Comparison of ENCODE assay signal across 21 mouse cellular contexts in the genomic region with DNA sequence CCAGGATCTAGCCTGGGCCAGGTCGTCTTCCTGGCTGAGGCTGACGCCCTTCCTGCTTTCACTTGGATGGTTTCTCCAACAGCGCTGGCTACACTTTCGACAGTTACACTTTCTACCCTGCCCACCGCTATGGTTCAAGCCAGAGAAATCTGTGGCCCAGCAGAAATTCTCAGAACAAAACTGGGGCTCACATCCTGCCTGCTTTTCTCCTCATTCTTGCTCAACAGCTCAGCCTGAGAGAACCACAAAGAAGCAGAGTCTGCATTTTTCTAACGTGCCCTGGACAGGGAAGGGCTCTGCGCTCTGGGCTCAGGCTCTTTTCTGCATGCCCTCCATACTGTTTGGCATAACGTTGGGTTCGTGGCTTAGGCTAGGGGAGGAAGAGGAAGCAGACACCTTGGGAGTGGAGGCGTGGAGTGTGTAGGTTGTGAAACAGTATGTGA. TPM values are rescaled to one million over a fixed set of nuclear protein-coding genes. Genes with fewer than 3 reads are reported as not detected.
A peak's percentile ranks its signal among the peaks of the same experiment; 100 is the strongest.
DNase-seq lines count a peak whose midpoint lies in the region; ATAC-seq lines count a peak whose summit lies in the region.
"Had no signal": no experiment of that assay in that cellular context is flagged by ENCODE, and none has a peak within 500 bp of the region (broad histone marks: within the 10 kb centered on the region; RNA-seq: fewer than 3 reads in every experiment).

No protein-coding gene starts in this region.

- no peaks in the 10 kb centered on the region for H3K27me3 ChIP-seq in embryonic facial prominence, embryonic 15.5 days
- no peaks in the 10 kb centered on the region for H3K27me3 ChIP-seq in forebrain, embryonic 13.5 days
- H3K27me3 ChIP-seq: hindbrain, embryonic 15.5 days had no signal

- H3K4me1 ChIP-seq in embryonic facial prominence, embryonic 15.5 days, result no peaks in the 10 kb centered on the region
- no peaks in the 10 kb centered on the region for H3K4me1 ChIP-seq in forebrain, embryonic 13.5 days
- H3K4me1 ChIP-seq: forebrain, embryonic 10.5 days; hindbrain, embryonic 15.5 days; midbrain, embryonic 10.5 days had no signal

- peak overlapping the region; percentile 45; the same call in 1 of the 2 replicates for H3K27ac ChIP-seq in embryonic facial prominence, embryonic 15.5 days (replicated peaks)
- no peak overlapping the region for H3K27ac ChIP-seq in forebrain, embryonic 13.5 days
- H3K27ac ChIP-seq: forebrain, embryonic 10.5 days; hindbrain, embryonic 15.5 days; midbrain, embryonic 10.5 days had no signal

- ATAC-seq in CD4-positive, CD25-positive, alpha-beta regulatory T cell, adult 4 months, result peak; percentile 70
- ATAC-seq in embryonic facial prominence, embryonic 15.5 days (ENCODE audit: insufficient number of reproducible peaks, low FRiP score, low TSS enrichment, low read depth), result no peak
- peak; percentile 87 for ATAC-seq in megakaryocyte, adult 5-6 weeks (ENCODE audit: poor library complexity, severe bottlenecking)
- ATAC-seq in forebrain, embryonic 13.5 days, result no peak

- peak; percentile 6 for DNase-seq in layer of hippocampus, adult 11-12 months (ENCODE audit: low spot score)
- no peak for DNase-seq in layer of hippocampus, postnatal 14 days (ENCODE audit: low spot score in 2 of 2)
- DNase-seq in right cerebral cortex, adult 2 months (ENCODE audit: low spot score in 2 of 2), result no peak
- DNase-seq in thymus, postnatal 4 days, result no peak
- DNase-seq: adrenal gland, adult 2 months; cerebellum, adult 11 months; cerebellum, postnatal 25 days; gastrocnemius, postnatal 25 days; kidney, adult 2 months; kidney, postnatal 25 days had no signal

- no peak overlapping the region for H3K4me3 ChIP-seq in embryonic facial prominence, embryonic 15.5 days (replicated peaks)
- no peak overlapping the region for H3K4me3 ChIP-seq in forebrain, embryonic 13.5 days
- H3K4me3 ChIP-seq: forebrain, embryonic 10.5 days; hindbrain, embryonic 15.5 days; midbrain, embryonic 10.5 days had no signal

- no peaks in the 10 kb centered on the region for H3K36me3 ChIP-seq in embryonic facial prominence, embryonic 15.5 days
- no peaks in the 10 kb centered on the region for H3K36me3 ChIP-seq in forebrain, embryonic 13.5 days (ENCODE audit: poor library complexity, severe bottlenecking)
- H3K36me3 ChIP-seq: forebrain, embryonic 10.5 days; hindbrain, embryonic 15.5 days; midbrain, embryonic 10.5 days had no signal

- no peak overlapping the region for H3K9ac ChIP-seq in embryonic facial prominence, embryonic 15.5 days
- H3K9ac ChIP-seq in forebrain, embryonic 13.5 days, result no peak overlapping the region
- H3K9ac ChIP-seq: hindbrain, embryonic 15.5 days had no signal

- no peak overlapping the region for H3K4me2 ChIP-seq in embryonic facial prominence, embryonic 15.5 days (replicated peaks)
- H3K4me2 ChIP-seq in forebrain, embryonic 13.5 days, result no peak overlapping the region
- H3K4me2 ChIP-seq: hindbrain, embryonic 15.5 days had no signal

- no peaks in the 10 kb centered on the region for H3K9me3 ChIP-seq in embryonic facial prominence, embryonic 15.5 days (replicated peaks)
- no peaks in the 10 kb centered on the region for H3K9me3 ChIP-seq in forebrain, embryonic 13.5 days (replicated peaks)
- H3K9me3 ChIP-seq: forebrain, embryonic 10.5 days; hindbrain, embryonic 15.5 days; midbrain, embryonic 10.5 days had no signal

- WGBS in embryonic facial prominence, embryonic 15.5 days, result 68% methylated on average over 10 of the region's 10 CpGs
- 88% methylated on average over 10 of the region's 10 CpGs for WGBS in forebrain, embryonic 13.5 days

RNA-seq across cellular contexts. Expression of a gene that starts 38.0 kb away (rescaled TPM):
- total RNA-seq in layer of hippocampus, postnatal 14 days (2021), result not detected
- polyA plus RNA-seq in CD4-positive, CD25-positive, alpha-beta regulatory T cell, adult 4 months (2017; shearing (Covaris generic)), result 10 to 100 TPM; 55.6 to 63.7 TPM
- polyA plus RNA-seq in embryonic facial prominence, embryonic 15.5 days (2015; fragmentation: Nextera tagmentation; extraction: Ambion mirVana), result not detected in 2 replicates
- 0.91 and 0.93 TPM in 2 replicates for total RNA-seq in megakaryocyte, adult 5-6 weeks (2015)
- 0.77 and 1.4 TPM in 2 replicates for total RNA-seq in megakaryocyte, adult 5-6 weeks (2017)
- polyA plus RNA-seq in forebrain, embryonic 13.5 days (2015; fragmentation: Nextera tagmentation; extraction: Ambion mirVana), result 0.08 TPM in 1 of 2 replicates, not detected in the other
- total RNA-seq: gastrocnemius, postnatal 25 days; layer of hippocampus, postnatal 10 days; left cerebral cortex, postnatal 25 days had no signal
- polyA plus RNA-seq: adrenal gland, adult 2 months; forebrain, embryonic 10.5 days; heart, postnatal 0 days; hindbrain, embryonic 15.5 days; midbrain, embryonic 10.5 days; neural tube, embryonic 14.5 days had no signal

Comparison
In these comparisons a context has a peak if more than half of its experiments do, and no peak if none do; other contexts are left out.
1. ATAC-seq: peak in CD4-positive, CD25-positive, alpha-beta regulatory T cell, adult 4 months (single experiment) and megakaryocyte, adult 5-6 weeks (single experiment); none in embryonic facial prominence, embryonic 15.5 days (single experiment) and forebrain, embryonic 13.5 days (single experiment).
2. RNA of a gene that starts 38.0 kb away (polyA plus RNA-seq): 55.6 to 63.7 TPM in CD4-positive, CD25-positive, alpha-beta regulatory T cell, adult 4 months; not detected in embryonic facial prominence, embryonic 15.5 days and 0.08 TPM in forebrain, embryonic 13.5 days; every median in the first group is over 10 times any median in the second.